Mouse (Mus musculus) heart, postnatal 0 days (tissue): Measurements from ENCODE around the gene Itgb1. TPM values are rescaled to one million over a fixed set of nuclear protein-coding genes. Genes with fewer than 3 reads are reported as not detected.

Experiments
- ATAC-seq: fragments of 200-750 bp; cut with Nextera tagmentation; 2 replicates; pipeline ENCODE4 v1.8.0; 2017; ENCODE audit warnings: low read depth, moderate number of reproducible peaks, moderate library complexity; ENCODE audit not compliant: insufficient read depth
- DNase-seq: peaks from one replicate; pipeline ENCODE4 v3.0.0-alpha.2; 2016; ENCODE audit warnings: low spot score
- H3K27ac ChIP-seq: fragments of 300-500 bp; sonication (generic); 2 replicates; pipeline ENCODE4 v1.5.1; 2014; ENCODE audit warnings: low read depth, mild to moderate bottlenecking
- H3K27me3 ChIP-seq: fragments of 300-500 bp; sonication (generic); 2 replicates; pipeline ENCODE4 v1.6.1; 2014; ENCODE audit warnings: low read length, mixed read lengths; ENCODE audit not compliant: control insufficient read depth, insufficient read depth
- H3K36me3 ChIP-seq: fragments of 300-500 bp; sonication (generic); replicated peaks from 2 replicates; pipeline ENCODE4 v1.6.1; 2014; ENCODE audit warnings: low read length, mixed read lengths; ENCODE audit not compliant: control insufficient read depth, insufficient read depth
- H3K4me1 ChIP-seq: fragments of 300-500 bp; sonication (generic); 2 replicates; pipeline ENCODE4 v1.6.1; 2014; ENCODE audit warnings: antibody characterized with exemption; ENCODE audit not compliant: control insufficient read depth, insufficient read depth
- H3K4me2 ChIP-seq: fragments of 300-500 bp; sonication (generic); 2 replicates; pipeline ENCODE4 v1.6.1; 2014; ENCODE audit warnings: low read depth, mild to moderate bottlenecking, low read length, moderate library complexity
- H3K4me3 ChIP-seq: fragments of 300-500 bp; sonication (generic); 2 replicates; pipeline ENCODE4 v1.5.1; 2014; ENCODE audit warnings: low read depth, low read length
- H3K9ac ChIP-seq: fragments of 300-500 bp; sonication (generic); replicated peaks from 2 replicates; pipeline ENCODE4 v1.6.1; 2014; ENCODE audit warnings: low read depth, low read length, mixed read lengths
- H3K9me3 ChIP-seq: fragments of 300-500 bp; sonication (generic); replicated peaks from 2 replicates; pipeline ENCODE4 v1.6.1; 2016; ENCODE audit warnings: low read length; ENCODE audit not compliant: control insufficient read depth
- CTCF ChIP-seq: IDR thresholded peaks from 2 replicates; pipeline ENCODE4 v1.5.1; 2016; ENCODE audit warnings: antibody characterized with exemption, control low read depth, low read depth
- EP300 ChIP-seq: IDR thresholded peaks from 2 replicates; pipeline ENCODE4 v1.6.1; 2016; ENCODE audit warnings: antibody characterized with exemption, low read depth
- WGBS: fragments of 180-500 bp; shearing (Covaris S2); extraction: QIAGEN DNeasy Blood & Tissue Kit; methylation state at CpG from one replicate; pipeline ENCODE4 v1.1.7; 2014; 5-methylcytosine and 5-hydroxymethylcytosine counted together
- polyA plus RNA-seq: library from polyadenylated mRNA; unstranded; fragments of >200 nt; fragmentation: Nextera tagmentation; extraction: Ambion mirVana; gene quantifications from 2 replicates; pipeline ENCODE4 v1.2.1, GENCODE M21; 2015
- total RNA-seq: library from RNA; depleted of rRNA; stranded (reverse); fragments of >200 nt; gene quantifications from 2 replicates; pipeline ENCODE4 v1.2.3, GENCODE M21; 2014; ENCODE audit warnings: low replicate concordance

The Itgb1 gene
- total and polyA plus RNA-seq, 2 experiments from 2014 or later = 240 to 315 TPM

- no peaks in the 10 kb centered on the region for H3K27me3 ChIP-seq
- H3K9ac ChIP-seq = no peak overlapping the region
- H3K4me2 ChIP-seq = no peak overlapping the region
- 29% methylated on average over 2 of the region's 2 CpGs for WGBS
- no peak for TF ChIP-seq EP300
- no peak for TF ChIP-seq CTCF
- no peaks in the 10 kb centered on the region for H3K36me3 ChIP-seq
- H3K27ac ChIP-seq = peak overlapping the region; percentile 74
- no peaks in the 10 kb centered on the region for H3K9me3 ChIP-seq
- no peak overlapping the region for H3K4me3 ChIP-seq
- peaks cover 21% of the 10 kb centered on the region for H3K4me1 ChIP-seq
- ATAC-seq = no peak
- peak; percentile 57 for DNase-seq
Observed at GRCm38 (mm10) chr8:128650331-128650855, 35.1 kb upstream of the Itgb1 start.

DNA sequence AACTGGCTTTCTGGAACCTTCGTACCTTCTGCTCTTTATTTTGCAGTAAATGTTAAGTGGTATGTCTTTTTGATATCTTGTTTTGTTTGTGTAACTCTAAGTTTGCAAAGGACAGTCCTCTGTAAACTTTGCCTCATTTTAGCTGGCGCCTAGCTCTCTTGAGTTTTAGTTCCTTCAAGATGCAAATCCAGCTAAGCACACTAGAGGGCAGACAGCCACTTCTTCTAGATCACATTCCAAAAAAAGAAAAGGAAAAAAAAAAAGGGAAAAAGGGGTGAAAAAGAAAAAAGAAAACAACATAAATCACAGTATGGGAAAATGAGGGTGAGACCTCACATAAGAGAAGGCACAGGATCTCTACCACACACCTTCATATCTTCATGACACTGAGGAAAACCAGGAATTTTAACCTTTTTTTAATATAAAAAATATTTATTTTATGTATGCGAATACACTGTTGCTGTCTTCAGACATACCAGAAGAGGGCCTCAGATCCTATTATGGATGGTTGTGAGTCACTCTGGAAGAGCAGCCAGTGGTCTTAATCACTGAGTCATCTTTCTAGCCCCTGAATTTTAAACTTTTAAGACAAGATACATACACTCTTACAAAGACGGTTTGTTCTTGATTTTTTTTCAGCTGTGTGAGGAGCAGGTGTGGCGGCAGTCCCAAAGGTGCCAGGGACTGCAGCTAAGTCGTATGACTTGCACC lies 32.9 kb upstream of the Itgb1 start:
- H3K9me3 ChIP-seq = no peaks in the 10 kb centered on the region
- H3K27me3 ChIP-seq = no peaks in the 10 kb centered on the region
- no peak overlapping the region for H3K9ac ChIP-seq
- 49% methylated on average over 6 of the region's 6 CpGs for WGBS
- H3K4me2 ChIP-seq = no peak overlapping the region
- peaks cover 21% of the 10 kb centered on the region for H3K4me1 ChIP-seq
- no peak overlapping the region for H3K4me3 ChIP-seq
- TF ChIP-seq EP300 (no peak), CTCF (peak; percentile 80)
- no peaks in the 10 kb centered on the region for H3K36me3 ChIP-seq
- peak; percentile 62 for DNase-seq
- H3K27ac ChIP-seq = peak overlapping the region; percentile 46; the same call in 1 of the 2 replicates
- ATAC-seq = no peak

DNA sequence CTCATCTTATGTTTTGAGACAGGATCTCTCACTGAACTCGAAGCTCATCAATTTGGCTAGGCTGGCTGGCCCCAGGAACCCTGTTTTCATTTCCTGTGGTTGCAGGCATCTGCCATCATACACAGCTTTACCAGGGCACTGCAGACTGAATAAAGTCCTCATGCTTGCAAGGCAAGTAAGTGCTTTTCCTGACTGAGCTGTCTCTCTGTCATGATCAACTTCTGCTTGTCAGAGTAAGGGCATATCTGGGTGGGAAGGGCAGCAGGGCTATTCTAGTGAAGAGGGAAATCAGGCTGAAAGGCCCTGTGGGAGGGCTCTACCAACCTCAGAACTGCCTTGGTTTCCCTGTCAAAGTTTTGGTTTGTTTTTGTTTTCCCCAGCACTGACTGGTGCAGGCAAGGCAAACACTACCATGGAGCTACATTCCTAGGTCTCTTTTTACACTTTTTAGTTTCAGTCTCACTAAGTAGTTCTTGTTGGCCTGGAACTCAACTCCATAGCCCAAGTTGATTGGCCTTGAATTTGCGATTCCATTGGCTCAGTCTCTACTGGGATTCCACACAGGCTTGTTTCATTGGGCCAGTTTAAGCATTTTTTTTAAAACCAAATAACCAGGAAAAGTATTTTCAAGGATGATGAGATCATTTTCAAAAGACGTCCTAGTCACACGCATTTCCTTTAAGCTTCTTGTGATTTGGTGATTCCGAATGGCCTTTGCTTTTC lies 31.7 kb upstream of the Itgb1 start:
- peak overlapping the region; percentile 55 for H3K4me2 ChIP-seq
- no peaks in the 10 kb centered on the region for H3K27me3 ChIP-seq
- 29% methylated on average over 5 of the region's 5 CpGs for WGBS
- TF ChIP-seq CTCF (no peak), EP300 (no peak)
- H3K9me3 ChIP-seq = no peaks in the 10 kb centered on the region; the same call in 1 of the 2 replicates
- H3K4me3 ChIP-seq = no peak overlapping the region
- H3K36me3 ChIP-seq = no peaks in the 10 kb centered on the region
- ATAC-seq (peak; percentile 28), DNase-seq (peak; percentile 72)
- H3K27ac ChIP-seq = peak overlapping the region; percentile 100
- H3K9ac ChIP-seq = peak overlapping the region; percentile 47
- H3K4me1 ChIP-seq = peaks cover 21% of the 10 kb centered on the region

DNA sequence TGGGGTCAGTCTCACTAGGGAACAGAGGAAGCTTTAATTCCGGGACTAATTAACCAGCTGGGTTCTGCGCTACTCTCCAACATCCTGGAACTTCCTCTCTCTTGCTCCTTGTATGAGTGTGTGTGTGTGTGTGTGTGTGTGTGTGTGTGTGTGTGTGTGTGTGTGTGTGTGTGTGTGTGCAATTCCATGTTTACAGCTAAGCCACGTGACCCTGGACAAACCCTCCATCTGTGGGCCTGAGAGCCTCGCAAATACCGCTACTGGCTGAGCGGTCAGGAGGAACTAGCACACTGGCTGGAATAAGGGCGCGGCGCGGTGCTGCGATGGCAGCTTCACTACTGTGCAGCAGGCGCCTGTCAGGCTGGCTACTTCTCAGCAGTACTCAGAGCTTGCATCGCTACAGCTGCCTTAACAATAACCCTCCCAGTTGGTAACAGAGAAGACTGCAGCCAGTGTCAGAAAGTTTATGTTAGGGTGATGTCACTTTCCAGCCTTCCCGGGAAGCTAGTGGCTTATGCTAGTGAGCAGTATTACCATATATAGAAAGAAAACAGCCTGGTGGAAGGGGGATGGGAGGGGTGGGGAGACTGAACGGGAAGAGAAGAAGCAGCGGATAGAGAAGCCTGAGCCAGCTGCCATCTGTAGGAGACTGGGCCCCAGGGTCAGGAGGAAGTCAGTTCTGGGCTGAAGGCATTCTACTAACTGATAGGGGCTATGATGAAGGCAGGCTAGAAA lies 30.9 kb upstream of the Itgb1 start:
- Histone ChIP-seq H3K27me3 (no peaks in the 10 kb centered on the region), H3K4me2 (peak overlapping the region; percentile 55), H3K4me1 (peaks cover 21% of the 10 kb centered on the region), H3K36me3 (no peaks in the 10 kb centered on the region), H3K27ac (peak overlapping the region; percentile 100), H3K9me3 (no peaks in the 10 kb centered on the region; the same call in 1 of the 2 replicates), H3K4me3 (peak overlapping the region; percentile 27), H3K9ac (peak overlapping the region; percentile 47)
- WGBS = 3% methylated on average over 16 of the region's 16 CpGs
- DNase-seq (peak; percentile 93), ATAC-seq (peak; percentile 89)
- TF ChIP-seq CTCF (no peak), EP300 (peak; percentile 73)

DNA sequence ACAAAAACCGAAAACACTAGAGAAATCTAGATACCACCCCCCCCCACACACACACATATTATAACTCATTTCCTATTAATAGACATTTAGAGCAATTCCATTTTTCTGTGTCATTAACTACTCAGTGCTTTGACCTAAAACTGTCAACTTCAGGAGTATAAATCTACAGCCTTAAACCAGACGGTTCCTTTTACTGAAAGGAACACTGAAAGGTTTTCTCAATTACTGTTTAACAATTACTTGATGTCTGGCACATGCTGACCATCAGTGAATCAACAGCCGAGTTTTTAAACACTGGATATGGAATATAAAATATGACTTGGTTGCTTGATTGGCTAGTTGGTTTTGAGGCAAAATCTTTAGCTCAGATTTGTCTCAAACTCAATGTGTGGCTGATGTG lies 23.3 kb upstream of the Itgb1 start:
- Histone ChIP-seq H3K4me3 (no peak overlapping the region), H3K9ac (no peak overlapping the region), H3K9me3 (no peaks in the 10 kb centered on the region; the same call in 1 of the 2 replicates), H3K4me1 (0 out of 2 replicates have a peak, but pooled peaks cover 15% of the 10 kb centered on the region), H3K27me3 (no peaks in the 10 kb centered on the region), H3K36me3 (no peaks in the 10 kb centered on the region), H3K27ac (no peak overlapping the region), H3K4me2 (no peak overlapping the region)
- ATAC-seq = no peak
- no peak for DNase-seq
- 57% methylated on average over 3 of the region's 3 CpGs for WGBS
- no peak for TF ChIP-seq EP300
- TF ChIP-seq CTCF = no peak
